Mouse (Mus musculus): ENCODE data around the gene Smurf1.

Smurf1 gene

DNA sequence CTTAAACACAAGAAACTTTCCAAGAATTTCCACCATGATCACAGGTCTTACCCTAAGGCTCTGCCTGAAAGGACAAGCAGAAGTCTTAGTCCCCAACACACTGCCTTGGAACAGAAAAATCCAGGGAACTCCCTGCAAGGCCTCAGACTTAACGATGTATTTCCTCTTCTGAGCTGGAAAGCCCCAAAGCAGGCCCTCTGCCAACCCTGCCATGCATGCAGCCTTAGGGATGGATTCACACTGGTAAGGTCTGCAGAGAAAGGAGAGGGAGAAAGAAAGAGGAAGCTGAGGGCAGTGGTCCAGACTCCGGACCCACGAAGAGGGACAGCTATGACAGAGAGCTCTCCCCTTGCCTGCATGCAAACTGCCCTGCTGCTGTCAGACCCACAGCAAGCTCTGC lies 2.2 kb downstream of the Smurf1 start:
- intact Hi-C loops (cut with DNase I): loop anchor here (5.0 kb wide), 1 partner anchor 66 kb away; no protein-coding TSS in a partner anchor

DNA sequence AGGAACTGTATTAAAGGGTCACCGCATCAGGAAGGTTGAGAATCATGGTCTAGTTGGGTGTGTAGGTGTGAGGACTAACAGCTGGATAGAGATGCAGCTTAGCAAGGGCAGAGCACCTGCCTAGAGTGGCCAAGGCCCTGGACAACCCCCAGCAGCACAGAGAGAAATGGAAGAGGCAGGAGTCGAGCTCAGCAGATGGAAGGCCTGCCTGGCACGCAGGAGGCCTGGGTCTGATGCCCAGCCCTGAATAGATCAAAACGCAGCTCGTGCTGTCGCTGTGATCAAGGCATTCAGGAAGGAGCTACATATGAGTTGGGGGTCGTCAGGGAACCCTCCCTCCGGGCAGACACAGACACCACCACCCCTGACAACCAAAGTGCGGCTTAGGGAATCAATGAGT lies 7.4 kb downstream of the Smurf1 start:
- intact Hi-C loops (cut with DNase I): no loop called here

DNA sequence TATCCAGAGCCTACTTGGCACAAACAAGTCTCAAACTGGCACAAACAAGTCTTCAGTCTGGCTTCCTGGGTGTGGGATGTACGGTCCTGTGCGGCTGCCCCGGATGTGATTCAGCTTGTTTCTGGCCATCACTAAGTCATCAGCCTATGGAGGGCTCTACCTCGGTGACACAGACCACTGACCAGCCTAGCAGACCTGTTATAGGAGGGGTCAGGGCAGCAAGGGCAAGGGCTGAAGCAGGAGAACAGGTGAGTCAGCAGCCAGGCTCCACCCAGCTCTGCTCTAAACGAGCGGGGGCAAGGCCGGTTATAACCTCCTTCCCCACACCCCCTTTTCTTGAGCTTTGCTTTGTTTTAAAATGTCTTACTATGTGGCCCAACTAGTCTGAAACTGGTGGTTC lies 11.2 kb downstream of the Smurf1 start:
- intact Hi-C loops (cut with DNase I): no loop called here

DNA sequence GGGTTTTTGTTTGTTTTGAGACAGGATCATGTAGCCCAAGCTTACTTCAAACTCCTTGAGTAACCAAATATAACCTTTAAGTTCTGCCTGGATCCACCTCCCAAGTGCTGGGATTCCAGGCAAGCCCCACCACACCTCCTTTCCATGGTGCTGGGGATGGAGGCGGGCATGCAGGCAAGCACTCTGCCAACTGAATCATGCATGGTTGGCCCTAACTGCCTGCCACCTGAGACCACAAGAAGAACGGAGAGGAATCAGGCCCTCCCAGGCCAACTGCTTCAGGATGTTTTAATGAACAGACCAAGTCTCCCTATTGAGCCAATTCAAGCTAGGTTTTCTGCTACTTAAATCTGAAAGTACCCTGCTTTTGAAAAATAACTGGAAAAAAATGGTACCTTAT lies 13.1 kb downstream of the Smurf1 start:
- intact Hi-C loops (cut with DNase I): no loop called here

DNA sequence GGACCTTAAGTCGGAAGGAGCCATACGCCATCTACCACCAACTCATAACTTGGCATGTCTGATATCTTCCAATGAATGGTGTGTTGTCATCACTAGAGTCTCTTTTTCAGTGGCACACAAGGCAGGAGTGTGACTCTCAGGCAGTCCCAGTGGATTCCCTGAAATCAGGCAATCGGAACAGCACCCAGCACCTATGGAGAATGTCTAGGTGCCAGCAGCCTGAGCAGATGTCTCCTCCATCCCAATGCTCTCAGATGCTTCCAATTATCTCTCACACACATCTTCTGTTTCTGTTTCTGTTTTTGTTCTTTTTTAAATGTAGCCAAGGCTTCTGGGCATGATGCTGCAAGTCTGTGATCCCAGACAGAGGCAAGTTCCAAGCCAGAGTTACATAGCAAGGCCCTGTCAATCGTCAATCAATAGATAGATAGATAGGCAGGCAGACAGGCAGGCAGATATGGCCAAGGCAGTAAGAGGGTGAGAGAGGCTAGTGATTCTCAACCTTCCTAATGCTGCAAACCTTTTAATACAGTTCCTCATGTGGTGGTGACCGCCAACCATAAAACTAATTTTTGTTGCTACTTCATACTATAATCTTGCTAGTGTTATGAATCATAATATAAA lies 15.1 kb downstream of the Smurf1 start:
- intact Hi-C loops (cut with DNase I): no loop called here

DNA sequence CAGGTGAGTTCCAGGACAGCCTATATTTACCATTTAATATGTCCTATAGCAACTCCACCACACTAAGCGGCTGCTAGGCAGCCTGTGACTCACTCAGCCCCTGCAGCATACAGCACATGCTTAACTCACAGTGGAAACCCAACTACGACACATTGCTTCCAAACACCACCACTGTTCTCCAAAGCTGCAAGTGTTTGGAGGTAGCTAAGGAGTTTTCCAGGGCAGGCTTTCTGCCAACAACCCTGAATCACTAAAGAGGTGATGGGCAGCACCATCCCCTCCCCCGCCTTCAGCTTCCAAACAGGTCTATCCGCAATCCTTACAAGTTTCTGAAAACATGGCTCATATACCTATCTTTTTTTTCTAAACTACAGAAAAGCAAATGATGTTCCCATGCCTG lies 15.8 kb downstream of the Smurf1 start:
- intact Hi-C loops (cut with DNase I): no loop called here

DNA sequence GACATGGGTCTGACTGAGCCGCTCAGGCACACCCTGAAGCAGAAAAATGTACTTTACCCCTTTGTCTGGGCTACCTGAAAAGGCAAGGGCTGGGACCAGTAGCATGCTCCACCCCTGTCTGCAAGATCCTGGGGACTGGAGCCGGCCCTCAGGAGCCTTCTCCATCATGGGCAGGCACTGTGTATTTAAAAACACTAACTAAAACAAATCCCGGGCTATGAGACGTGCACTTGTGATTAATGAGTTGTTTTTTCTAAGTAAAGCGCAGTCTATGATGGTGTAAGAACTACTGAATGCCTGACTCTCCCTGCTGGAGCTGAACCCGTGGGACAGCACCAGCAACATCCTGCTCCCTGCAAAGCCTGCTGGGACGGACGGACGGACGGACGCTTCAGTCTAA lies 17.2 kb downstream of the Smurf1 start:
- intact Hi-C loops (cut with DNase I): no loop called here

DNA sequence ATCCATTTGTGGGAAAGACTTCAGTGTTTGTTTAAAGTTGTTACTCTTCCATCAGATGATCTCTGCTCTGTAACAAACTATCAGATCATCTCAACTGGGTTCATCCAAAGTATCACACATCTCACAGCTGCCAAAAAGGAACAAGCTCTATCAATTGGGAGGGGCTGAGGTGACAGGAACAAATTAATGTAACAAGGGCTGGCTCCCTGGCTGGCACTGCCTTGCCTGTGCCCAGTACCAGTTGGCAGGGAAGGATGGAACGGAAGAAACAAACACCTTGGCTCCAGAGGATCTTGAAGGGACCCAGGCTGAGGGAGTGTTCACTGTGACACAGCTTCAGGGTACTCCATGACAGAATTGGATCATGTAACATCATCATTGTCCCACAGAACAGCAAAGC lies 17.6 kb downstream of the Smurf1 start:
- intact Hi-C loops (cut with DNase I): no loop called here

DNA sequence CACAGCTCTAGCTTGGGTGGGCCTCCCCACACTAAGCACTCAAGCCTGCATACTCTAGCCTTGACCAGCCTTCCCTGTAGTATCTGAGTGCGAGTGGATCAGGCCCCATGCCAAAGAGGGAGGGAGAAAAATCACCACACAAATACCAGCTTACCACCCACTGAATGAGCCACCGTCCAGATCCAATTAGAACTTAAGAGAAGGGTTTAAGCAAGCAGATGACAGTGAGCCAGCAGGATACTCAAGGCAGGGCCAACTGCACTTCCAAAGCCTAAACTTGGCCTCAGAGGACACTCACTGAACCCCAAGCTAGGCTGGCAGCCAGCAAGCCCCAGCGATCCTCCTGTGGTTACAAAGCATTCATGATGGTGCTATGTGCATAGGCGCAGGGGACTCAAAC lies 19.6 kb downstream of the Smurf1 start:
- intact Hi-C loops (cut with DNase I): no loop called here

DNA sequence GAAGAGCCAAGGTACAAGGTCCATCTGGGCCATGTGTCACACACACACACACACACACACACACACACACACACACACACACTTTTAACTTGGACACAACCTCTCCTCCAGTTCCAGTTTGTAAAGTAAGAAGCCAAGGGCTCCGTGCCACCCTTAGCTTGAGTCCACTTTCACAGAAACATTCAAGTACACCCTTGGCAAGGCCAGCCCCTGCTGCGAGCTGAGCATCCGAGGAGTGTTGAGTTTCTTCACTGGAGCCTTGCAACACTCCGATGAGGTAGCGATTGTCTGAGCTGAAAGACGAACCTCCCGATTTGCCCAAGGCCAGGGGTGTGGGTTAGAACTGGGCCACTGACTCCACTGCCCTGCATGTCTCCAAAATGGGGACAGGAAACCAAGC lies 20.7 kb downstream of the Smurf1 start:
- intact Hi-C loops (cut with DNase I): no loop called here

DNA sequence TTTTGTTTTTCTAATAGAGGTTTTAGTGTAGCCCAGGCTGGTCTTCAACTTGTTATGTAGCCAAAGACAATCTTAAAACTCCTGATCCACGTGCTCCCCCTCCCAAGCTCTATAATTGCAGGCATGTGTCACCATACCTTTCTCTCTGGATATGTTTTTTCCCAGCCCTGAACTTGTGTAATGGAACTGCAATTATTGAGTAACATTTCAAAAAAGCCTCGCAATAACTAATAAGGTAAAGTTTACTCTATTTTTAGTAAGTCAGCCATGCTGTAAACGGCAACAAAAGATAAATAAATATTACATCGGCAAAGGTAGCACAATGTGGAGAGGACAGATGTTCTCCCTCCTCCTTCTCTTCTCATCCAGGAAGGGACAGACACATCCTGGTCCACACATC lies 21.3 kb downstream of the Smurf1 start:
- intact Hi-C loops (cut with DNase I): no loop called here

DNA sequence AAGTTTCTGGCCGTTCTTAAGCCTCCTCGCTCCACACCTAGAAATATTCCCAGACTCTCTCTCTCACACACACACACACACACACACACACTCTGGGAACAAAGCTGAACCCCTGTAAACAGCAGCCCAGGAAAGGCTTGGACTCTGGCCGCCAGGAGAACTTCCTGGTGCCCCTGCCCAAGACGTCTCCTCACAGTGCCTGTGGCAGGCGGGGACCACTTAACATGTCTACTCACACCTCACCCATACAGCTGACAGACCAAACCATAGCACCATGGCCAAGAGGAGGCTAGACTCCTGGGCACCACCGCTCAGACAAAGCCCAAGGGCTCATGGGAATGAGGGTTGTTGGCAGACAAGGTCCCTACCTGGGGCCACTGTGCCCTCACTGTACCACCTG lies 22.3 kb downstream of the Smurf1 start:
- intact Hi-C loops (cut with DNase I): no loop called here

DNA sequence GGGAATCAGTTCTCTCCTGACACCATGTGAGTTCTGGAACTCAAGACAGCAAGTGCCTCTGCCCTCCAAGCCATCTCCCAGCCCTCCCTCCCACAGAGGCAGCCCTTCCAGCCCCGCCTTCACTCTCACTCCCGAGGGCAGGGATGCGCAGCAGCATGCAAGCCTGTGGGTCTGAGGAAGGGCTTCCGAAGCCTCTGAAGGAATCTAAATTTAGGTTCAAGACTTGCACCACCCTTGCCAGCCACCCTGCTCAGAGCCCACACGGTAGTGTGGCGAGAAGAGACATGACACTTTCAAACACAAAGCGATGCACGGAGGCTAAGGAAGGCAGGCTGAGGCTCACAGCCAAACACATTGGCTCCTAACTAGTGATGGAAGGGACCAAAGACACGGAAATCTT lies 23.2 kb downstream of the Smurf1 start:
- intact Hi-C loops (cut with DNase I): no loop called here

DNA sequence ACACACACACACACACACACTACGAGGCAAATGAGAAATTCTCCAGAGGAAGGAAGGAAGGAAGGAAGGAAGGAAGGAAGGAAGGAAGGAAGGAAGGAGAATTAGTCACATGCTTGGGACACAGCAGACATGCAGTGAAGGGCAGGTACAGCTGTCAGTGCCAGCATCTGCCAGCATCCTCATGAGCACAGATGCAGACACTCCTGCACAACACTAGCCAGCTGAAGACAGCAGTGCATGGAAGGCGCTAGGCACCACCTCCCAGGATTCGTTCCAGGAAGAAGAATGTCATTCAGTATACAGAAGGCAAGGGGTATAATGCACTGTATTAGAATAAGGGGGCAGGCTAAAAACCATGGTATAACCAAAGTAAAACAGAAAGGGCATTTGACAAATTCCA lies 24.7 kb downstream of the Smurf1 start:
- intact Hi-C loops (cut with DNase I): no loop called here

DNA sequence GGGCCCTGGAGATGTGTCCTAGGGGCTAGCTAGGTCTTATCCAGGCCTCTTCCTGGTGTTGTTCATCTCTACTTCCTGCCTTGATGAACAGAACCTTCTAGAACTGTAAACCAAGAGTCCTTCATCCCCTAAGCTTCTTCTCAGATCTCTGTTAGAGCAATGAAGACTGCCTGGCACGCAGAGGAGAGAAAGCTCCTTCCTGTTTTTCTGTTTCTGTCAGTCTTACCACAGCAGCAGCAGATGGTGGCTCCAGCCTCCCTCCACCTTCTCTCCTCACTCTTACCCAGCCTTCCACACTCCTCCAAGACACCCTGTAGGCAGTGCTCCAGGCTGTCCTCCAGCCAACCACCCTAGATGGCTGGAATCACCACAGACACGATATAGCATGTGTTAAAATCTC lies 28.3 kb downstream of the Smurf1 start:
- intact Hi-C loops (cut with DNase I): no loop called here

DNA sequence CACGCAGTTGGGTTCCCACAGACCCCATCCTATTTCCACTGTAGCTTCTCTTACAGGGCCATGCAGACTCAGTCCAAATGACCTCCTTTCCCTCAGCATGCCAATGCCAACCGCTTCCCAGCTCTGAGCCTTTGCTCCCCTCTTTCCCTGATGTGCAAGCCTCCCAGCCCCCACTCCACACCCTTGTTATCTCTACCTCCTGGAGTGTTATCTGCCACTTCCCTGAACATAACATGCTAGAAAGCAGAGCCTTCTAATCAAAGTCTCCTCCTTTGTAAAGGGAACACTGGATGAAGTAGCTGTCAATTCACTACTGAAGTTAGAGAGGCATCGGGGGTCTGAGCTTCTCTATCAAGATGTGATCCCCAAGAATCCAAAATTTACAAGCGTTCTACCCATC lies 32.2 kb downstream of the Smurf1 start:
- intact Hi-C loops (cut with DNase I): no loop called here

DNA sequence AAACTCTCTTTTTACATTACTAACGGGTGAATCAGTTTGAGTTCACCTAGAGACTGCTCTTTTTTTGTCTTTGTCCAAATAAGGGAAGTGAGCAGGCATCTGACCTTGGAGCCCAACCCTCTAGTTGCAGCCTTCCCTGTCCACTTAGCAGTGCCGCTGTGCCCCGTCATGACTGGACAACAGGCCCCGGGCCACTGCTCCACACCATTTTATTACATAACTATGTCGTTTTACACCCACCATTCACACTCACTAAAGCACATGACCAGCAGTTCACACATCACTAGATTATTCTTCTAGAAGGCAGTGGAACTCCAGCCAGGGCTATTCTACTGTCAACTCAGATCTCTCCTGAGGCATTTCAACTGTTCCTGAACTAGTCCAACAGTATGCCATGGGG lies 33.8 kb downstream of the Smurf1 start:
- intact Hi-C loops (cut with DNase I): no loop called here

DNA sequence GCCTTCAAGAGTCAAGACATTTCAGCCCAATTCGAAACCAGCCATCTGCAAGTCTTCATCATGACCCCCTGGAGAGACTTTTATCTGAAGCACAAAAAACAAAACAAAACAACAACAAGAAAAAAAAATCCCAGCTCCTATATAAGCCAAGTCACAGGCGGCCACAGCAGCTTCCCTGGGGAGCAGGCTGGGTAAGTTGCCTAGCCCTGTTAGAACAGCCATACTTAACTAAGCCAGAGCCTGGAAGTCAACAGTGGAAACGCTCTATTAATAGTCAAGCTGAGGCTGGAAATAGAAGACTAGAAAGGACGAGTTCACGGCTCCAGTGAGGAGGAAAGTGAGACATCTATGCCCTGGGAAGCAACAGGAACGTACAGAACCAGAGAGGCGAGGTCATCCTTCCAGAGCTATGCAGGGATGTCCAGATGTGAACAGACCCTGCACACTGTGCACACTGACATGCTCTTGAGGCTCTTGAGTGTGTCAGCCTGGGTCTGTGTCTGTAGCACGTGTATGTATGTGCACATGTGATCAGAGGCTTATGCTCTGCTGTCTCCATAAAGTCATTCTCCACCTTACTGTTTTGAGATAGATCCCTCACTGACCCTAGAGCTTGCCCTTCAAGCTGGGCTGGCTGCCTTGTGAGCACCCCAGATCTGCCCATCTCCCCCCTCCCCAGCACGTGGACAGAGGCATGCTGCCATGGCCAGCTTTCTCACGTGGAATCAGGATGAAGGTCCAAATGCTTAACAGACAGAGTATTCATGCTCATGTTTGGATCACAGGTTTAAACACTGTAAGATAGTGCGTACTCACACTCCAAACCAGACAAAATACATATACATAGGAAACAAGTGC lies 36.6 kb downstream of the Smurf1 start:
- intact Hi-C loops (cut with DNase I): no loop called here

DNA sequence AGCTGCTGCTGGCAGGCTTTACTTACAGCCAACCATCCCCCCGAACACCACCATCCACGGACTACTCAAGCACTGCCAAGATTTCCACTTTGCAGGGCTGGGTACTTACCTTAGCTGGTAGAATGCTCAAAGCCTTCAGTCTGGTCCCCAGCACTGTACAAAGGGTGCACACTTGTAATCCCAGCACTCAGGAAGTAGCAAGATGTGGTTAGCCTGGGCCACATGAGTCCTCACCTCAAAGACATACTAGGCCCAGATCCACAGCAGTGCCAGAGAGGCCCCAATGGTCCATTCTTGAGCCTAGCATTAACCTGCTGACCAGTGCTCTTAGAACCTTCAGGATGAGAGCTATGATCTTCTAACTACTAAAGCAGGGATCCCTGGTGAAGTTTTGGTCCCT lies 39.4 kb downstream of the Smurf1 start:
- intact Hi-C loops (cut with DNase I): no loop called here

DNA sequence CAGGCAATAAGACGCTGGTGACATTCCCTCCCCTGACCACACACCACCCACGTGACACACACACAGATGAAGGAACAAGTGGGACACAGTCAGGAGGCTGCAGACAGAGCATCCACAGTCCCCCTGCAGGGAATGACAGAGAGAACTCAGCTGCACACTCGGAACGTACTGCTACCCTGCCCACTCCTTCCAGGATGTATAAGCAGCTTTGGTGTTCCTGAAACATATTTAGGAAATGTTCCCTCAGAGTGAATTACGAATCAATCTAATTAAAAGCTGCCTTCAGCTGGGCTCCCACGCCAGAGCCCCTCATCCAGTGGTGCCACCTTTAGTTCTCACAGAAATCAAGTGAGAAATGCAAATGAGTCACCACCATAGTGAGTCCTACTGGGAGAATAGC lies 42.3 kb downstream of the Smurf1 start:
- intact Hi-C loops (cut with DNase I): no loop called here

DNA sequence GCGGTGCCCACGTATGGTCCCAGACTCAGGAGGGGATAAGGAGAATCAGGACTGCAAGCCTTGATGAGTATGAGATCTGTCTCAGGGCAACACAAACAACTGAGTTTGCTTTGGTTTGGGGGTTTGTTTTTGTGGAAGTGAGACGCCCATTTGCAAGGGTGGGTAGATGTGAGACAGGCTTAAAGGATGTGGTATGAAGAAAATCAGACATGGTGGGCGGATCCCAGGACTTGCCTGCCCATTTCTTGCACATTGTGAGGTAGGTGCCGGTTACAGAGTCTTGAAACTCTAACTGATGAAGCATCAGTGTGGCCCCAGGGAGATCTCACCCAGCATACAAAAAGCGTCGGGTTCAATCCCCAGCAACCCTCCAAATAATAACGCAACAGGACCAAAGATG lies 45.9 kb downstream of the Smurf1 start:
- intact Hi-C loops (cut with DNase I): no loop called here

DNA sequence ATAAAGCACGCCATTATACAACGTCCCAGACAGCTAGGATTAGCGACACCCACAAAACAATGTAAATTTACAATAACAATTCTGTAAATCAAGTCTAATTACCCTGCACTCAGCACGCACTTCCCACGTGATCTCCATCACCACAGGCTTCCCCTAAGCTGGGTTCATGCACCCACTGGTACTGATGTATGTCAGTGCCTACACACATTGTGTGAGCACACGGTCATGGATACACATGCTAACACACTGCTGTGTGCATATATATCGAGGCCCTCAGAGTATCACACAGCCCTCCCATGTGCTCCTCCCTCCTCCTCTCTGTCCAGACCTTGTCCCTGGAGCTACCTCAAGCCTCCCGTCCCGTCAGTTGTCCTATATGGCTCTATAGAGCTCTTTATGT lies 46.5 kb downstream of the Smurf1 start:
- intact Hi-C loops (cut with DNase I): no loop called here

DNA sequence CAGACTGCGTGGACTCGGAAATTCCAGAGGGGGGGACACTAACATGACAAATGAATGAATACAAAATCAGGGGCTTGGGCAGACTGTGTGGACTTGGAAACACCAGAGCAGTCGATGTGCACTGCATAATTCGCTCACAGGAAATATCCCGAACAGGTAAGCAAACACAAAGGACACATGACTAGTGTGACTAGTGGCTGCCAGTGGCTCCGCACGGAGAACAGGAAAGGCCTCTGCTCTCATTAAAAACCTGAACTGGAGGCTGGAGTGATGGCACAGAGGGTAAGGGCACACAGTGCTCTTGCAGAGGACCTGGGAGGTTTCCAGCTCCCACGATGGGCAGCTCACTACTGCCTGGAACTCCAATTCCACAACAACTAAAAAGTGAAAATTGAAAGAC lies 47.4 kb downstream of the Smurf1 start:
- intact Hi-C loops (cut with DNase I): no loop called here
